Mouse (Mus musculus) midbrain, embryonic 11.5 days (tissue): ENCODE measurements around the gene Rftn1. TPM values are rescaled to one million over a fixed set of nuclear protein-coding genes. Genes with fewer than 3 reads are reported as not detected.

Experiments used
- ATAC-seq: fragments of 200-750 bp; cut with Nextera tagmentation; 2 replicates; pipeline ENCODE4 v1.8.0; 2017; ENCODE audit warnings: moderate TSS enrichment, moderate library complexity; ENCODE audit not compliant: low FRiP score
- DNase-seq: peaks from one replicate; pipeline ENCODE4 v3.0.0; 2015; ENCODE audit warnings: low spot score; ENCODE audit errors: missing footprints
- H3K27ac ChIP-seq: fragments of 300-500 bp; sonication (generic); 2 replicates; pipeline ENCODE4 v1.5.1; 2014; ENCODE audit warnings: low read depth, low read length
- H3K27me3 ChIP-seq: fragments of 300-500 bp; sonication (generic); 2 replicates; pipeline ENCODE4 v1.6.1; 2014; ENCODE audit warnings: mild to moderate bottlenecking, low read length, moderate library complexity, mixed read lengths; ENCODE audit not compliant: control insufficient read depth, insufficient read depth
- H3K36me3 ChIP-seq: fragments of 300-500 bp; sonication (generic); 2 replicates; pipeline ENCODE4 v1.6.1; 2014; ENCODE audit warnings: mild to moderate bottlenecking, low read length, moderate library complexity, mixed read lengths; ENCODE audit not compliant: control insufficient read depth, insufficient read depth
- H3K4me1 ChIP-seq: fragments of 300-500 bp; sonication (generic); 2 replicates; pipeline ENCODE4 v1.6.1; 2014; ENCODE audit warnings: low read length; ENCODE audit not compliant: control insufficient read depth, insufficient read depth
- H3K4me2 ChIP-seq: fragments of 300-500 bp; sonication (generic); 2 replicates; pipeline ENCODE4 v1.6.1; 2014; ENCODE audit warnings: mild to moderate bottlenecking, moderate library complexity
- H3K4me3 ChIP-seq: fragments of 300-500 bp; sonication (generic); 2 replicates; pipeline ENCODE4 v1.5.1; 2014; ENCODE audit warnings: low read depth, low read length
- H3K9ac ChIP-seq: fragments of 300-500 bp; sonication (generic); 2 replicates; pipeline ENCODE4 v1.6.1; 2014; ENCODE audit warnings: low read length
- H3K9me3 ChIP-seq: fragments of 300-500 bp; sonication (generic); 2 replicates; pipeline ENCODE4 v1.6.1; 2016; ENCODE audit warnings: low read length; ENCODE audit not compliant: control insufficient read depth
- WGBS: fragments of 180-500 bp; shearing (Covaris S2); extraction: QIAGEN DNeasy Blood & Tissue Kit; methylation state at CpG from one replicate; pipeline ENCODE4 v1.1.7; 2014; 5-methylcytosine and 5-hydroxymethylcytosine counted together
- polyA plus RNA-seq: library from polyadenylated mRNA; unstranded; fragments of >200 nt; fragmentation: Nextera tagmentation; extraction: Ambion mirVana; gene quantifications from 2 replicates; pipeline ENCODE4 v1.2.1, GENCODE M21; 2014

Gene Rftn1
- polyA plus RNA-seq, 1 experiment from 2014 or later = 4.3 TPM

DNA sequence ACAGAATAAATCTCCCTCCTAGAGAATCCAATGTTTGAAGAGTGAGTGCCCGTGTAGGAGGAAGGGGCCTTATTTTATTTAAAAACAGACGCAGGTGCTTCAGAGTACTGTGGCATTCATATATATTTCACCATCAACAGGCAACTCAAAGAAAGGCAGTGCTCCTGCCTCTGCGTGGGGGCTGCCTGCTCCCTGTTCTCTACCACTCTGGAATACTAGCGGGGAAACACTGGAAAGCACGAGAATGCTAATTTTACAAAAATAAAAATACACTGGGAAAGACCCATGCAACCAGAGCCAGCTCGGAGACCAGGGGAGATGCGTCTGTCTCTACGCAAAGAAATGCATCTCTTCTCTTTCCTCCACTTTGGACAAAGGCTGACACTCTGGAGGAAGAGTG is 91.1 kb downstream of the Rftn1 start:
- Histone ChIP-seq H3K4me2 (no peak overlapping the region), H3K9ac (no peak overlapping the region), H3K27me3 (no peaks in the 10 kb centered on the region), H3K9me3 (no peaks in the 10 kb centered on the region), H3K36me3 (no peaks in the 10 kb centered on the region), H3K4me3 (no peak overlapping the region), H3K4me1 (no peaks in the 10 kb centered on the region), H3K27ac (no peak overlapping the region)
- peak; percentile 61 for DNase-seq
- no peak for ATAC-seq
- WGBS = 76% methylated on average over 8 of the region's 8 CpGs

DNA sequence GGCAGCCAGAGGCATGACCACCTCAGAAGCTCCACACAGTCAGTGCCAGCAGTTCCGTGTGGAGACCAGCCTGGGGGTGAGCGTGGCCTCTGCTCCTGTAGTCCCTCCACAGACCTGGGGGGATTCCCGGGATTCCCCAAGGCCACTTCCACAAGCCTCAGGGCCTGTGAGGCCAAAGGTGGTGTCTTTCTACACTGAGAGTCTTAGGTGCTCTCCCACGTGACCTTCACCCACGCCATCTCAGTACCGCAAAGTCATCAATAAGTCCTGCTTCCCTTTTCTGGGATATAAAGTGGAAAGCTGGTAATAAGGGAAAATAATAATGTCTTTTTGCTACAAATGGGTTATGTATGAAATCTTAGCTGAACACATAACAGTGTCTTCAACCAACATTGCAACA is 92.2 kb downstream of the Rftn1 start:
- Histone ChIP-seq H3K27ac (no peak overlapping the region), H3K36me3 (no peaks in the 10 kb centered on the region), H3K4me2 (no peak overlapping the region), H3K27me3 (no peaks in the 10 kb centered on the region), H3K4me1 (no peaks in the 10 kb centered on the region), H3K9ac (no peak overlapping the region), H3K4me3 (no peak overlapping the region), H3K9me3 (no peaks in the 10 kb centered on the region)
- DNase-seq (peak; percentile 19), ATAC-seq (no peak)
- WGBS = 92% methylated on average over 6 of the region's 6 CpGs

DNA sequence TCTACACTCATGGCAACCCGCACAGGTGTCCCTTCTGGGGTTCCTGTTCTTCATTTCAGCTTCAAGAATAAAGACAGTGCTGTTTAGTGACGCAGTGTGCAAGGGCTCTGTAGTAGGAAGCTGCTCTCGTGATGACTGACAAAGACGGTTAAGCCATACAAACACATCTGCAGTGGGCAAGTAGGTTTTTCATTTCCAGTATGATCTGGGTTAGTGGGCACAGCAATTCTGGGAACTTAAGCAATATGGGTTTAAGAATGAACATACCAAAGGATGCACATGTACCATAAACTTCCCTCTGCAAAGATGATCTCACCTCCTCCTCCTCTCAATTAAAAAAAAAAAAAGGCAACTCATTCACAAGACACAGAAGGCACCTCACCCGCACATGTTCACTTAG is 92.6 kb downstream of the Rftn1 start:
- WGBS = 91% methylated on average over 5 of the region's 5 CpGs

DNA sequence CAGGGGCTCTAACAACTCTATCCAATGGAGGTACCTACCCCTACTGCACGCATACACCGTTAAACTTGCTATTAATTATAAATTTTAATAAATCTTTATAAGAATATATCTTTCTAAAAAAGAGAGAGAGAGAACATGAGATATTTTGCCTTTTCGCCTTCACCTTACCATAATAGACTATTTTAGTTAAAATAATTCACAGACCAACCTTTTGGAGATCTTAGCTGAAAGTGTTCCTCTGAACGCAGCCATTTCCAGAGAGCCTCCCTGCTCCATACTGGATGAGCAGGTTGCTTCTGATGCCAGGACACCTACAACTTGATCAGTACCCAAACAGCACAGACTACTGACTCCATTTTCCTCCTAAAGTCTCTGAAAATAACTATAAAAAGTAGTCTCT is 94.2 kb downstream of the Rftn1 start:
- Histone ChIP-seq H3K4me1 (no peaks in the 10 kb centered on the region), H3K4me2 (no peak overlapping the region), H3K9ac (no peak overlapping the region), H3K4me3 (no peak overlapping the region), H3K27me3 (no peaks in the 10 kb centered on the region), H3K27ac (no peak overlapping the region), H3K36me3 (no peaks in the 10 kb centered on the region), H3K9me3 (no peaks in the 10 kb centered on the region)
- no peak for ATAC-seq
- WGBS = 97% methylated on average over 4 of the region's 4 CpGs
- peak; percentile 65 for DNase-seq

More for the DNA sequence above, 92.6 kb downstream of the Rftn1 start:
- Histone ChIP-seq H3K36me3 (no peaks in the 10 kb centered on the region), H3K9me3 (no peaks in the 10 kb centered on the region), H3K27ac (no peak overlapping the region), H3K9ac (no peak overlapping the region), H3K27me3 (no peaks in the 10 kb centered on the region), H3K4me3 (no peak overlapping the region), H3K4me1 (no peaks in the 10 kb centered on the region), H3K4me2 (no peak overlapping the region)
- DNase-seq (no peak), ATAC-seq (no peak)

DNA sequence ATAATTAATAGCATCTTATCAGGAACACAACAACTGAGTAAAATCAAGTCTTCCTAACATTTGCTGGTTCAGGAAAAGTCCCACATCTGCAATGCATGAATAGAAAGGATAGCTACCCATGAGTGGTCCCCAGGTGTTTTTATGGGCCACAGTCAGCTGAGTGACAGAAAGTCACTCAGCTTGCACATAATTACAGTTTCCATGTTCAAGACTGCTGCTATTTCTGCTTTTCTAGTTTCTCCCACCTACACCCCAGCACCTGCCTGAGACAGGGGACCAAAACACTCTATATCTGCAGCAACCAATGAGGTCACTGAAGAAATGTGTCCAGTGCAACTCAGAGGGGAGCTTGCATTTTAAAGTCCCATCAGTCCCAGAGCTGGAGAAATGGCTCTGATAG is 95.9 kb downstream of the Rftn1 start:
- Histone ChIP-seq H3K9me3 (no peaks in the 10 kb centered on the region), H3K36me3 (no peaks in the 10 kb centered on the region), H3K27ac (no peak overlapping the region), H3K4me1 (no peaks in the 10 kb centered on the region), H3K9ac (no peak overlapping the region), H3K4me3 (no peak overlapping the region), H3K4me2 (no peak overlapping the region), H3K27me3 (no peaks in the 10 kb centered on the region)
- DNase-seq (peak; percentile 19), ATAC-seq (no peak)

DNA sequence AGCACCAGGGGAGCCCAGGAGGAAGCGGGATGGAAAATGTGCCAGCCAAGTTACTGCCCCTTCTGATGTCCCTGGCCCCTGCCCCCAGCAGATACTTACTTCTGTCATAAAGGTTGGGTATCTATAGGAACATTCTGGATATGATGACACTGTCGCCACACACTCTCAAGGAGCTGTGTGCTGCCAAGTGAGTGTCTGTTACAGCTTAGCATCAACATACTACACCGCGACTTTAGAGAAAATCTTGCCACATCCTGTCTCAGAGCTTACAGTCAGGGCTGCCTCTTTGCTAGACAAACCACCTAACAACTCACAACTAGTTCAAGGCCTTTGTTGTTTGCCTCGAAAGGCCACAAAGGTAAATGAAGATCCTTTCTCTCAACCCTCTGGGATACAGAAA is 96.4 kb downstream of the Rftn1 start:
- H3K27ac ChIP-seq = no peak overlapping the region
- H3K4me3 ChIP-seq = no peak overlapping the region
- ATAC-seq (no peak), DNase-seq (peak; percentile 69)
- no peaks in the 10 kb centered on the region for H3K27me3 ChIP-seq
- H3K4me1 ChIP-seq = no peaks in the 10 kb centered on the region
- H3K9me3 ChIP-seq = no peaks in the 10 kb centered on the region
- WGBS = 84% methylated on average over 5 of the region's 5 CpGs
- no peak overlapping the region for H3K4me2 ChIP-seq
- no peak overlapping the region for H3K9ac ChIP-seq
- no peaks in the 10 kb centered on the region for H3K36me3 ChIP-seq

DNA sequence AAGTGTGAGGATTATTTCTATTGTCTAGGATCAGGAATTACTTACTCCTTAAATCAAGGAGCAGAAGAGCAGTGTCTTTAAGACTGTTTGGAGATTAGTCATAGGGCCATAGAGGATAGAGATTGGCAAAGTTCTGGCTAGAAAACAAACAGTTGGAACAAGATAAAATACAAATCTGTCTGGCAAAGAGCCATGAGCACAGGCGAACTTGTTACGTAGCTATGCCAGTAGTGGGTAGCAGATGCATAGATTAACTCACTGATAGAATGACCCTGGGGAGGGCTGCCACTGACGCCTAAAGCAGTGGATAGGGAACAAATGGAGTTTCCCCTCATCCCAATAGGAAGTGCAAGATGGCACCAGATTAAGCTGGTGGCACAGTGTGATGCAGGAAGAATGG is 97.1 kb downstream of the Rftn1 start:
- no peaks in the 10 kb centered on the region for H3K27me3 ChIP-seq
- DNase-seq (no peak), ATAC-seq (no peak)
- no peak overlapping the region for H3K4me3 ChIP-seq
- H3K4me2 ChIP-seq = no peak overlapping the region
- H3K27ac ChIP-seq = no peak overlapping the region
- no peak overlapping the region for H3K9ac ChIP-seq
- 78% methylated on average over 3 of the region's 3 CpGs for WGBS
- no peaks in the 10 kb centered on the region for H3K4me1 ChIP-seq
- no peaks in the 10 kb centered on the region for H3K36me3 ChIP-seq
- H3K9me3 ChIP-seq = no peaks in the 10 kb centered on the region

DNA sequence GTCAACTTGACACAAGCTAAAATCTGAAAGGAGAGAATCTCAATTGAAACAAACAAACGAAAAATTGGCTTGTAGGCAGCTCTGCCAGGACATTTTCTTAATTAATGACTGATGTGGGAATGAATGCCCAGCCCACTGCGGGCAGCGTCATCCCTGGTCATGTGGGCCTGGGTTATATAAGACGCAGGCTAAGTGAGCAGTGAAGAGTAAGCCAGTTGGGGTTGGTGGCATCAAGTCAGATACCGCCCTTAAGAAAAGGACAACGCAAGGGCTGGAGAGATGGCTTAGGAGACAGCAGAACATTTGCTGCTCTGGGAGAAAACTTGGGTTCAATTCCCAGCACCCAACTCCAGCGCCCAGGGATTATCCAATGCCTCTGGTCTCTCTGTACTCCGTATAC is 97.6 kb downstream of the Rftn1 start:
- no peak for DNase-seq
- H3K27me3 ChIP-seq = no peaks in the 10 kb centered on the region
- no peak overlapping the region for H3K27ac ChIP-seq
- no peaks in the 10 kb centered on the region for H3K4me1 ChIP-seq
- no peak for ATAC-seq
- H3K4me2 ChIP-seq = no peak overlapping the region
- H3K36me3 ChIP-seq = no peaks in the 10 kb centered on the region
- 92% methylated on average over 8 of the region's 8 CpGs for WGBS
- H3K9ac ChIP-seq = no peak overlapping the region
- no peak overlapping the region for H3K4me3 ChIP-seq
- no peaks in the 10 kb centered on the region for H3K9me3 ChIP-seq

DNA sequence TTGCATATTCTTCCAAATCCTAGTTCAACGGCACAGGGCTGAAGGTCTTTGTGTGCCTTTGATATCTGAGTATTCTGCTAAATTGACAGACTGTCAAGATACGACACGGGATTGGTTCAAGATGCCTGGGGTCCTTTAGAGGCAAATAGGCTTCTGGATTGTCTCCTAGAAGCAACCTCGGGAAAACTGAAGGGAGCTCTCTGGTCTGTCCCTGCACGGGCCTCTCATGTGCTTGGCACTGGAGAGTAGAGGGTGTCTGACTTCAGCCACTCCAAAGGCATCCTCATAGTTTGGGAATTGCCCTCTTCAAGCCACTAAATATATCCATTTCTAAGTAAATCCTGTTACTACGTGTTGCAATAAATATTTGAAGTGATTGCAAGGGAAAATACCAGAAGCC is 98.6 kb downstream of the Rftn1 start:
- no peaks in the 10 kb centered on the region for H3K36me3 ChIP-seq
- DNase-seq = peak; percentile 73
- H3K9ac ChIP-seq = no peak overlapping the region
- H3K4me2 ChIP-seq = no peak overlapping the region
- H3K27me3 ChIP-seq = no peaks in the 10 kb centered on the region
- H3K27ac ChIP-seq = no peak overlapping the region
- H3K4me1 ChIP-seq = no peaks in the 10 kb centered on the region
- ATAC-seq = no peak
- H3K4me3 ChIP-seq = no peak overlapping the region
- no peaks in the 10 kb centered on the region for H3K9me3 ChIP-seq
- WGBS = 69% methylated on average over 6 of the region's 6 CpGs

DNA sequence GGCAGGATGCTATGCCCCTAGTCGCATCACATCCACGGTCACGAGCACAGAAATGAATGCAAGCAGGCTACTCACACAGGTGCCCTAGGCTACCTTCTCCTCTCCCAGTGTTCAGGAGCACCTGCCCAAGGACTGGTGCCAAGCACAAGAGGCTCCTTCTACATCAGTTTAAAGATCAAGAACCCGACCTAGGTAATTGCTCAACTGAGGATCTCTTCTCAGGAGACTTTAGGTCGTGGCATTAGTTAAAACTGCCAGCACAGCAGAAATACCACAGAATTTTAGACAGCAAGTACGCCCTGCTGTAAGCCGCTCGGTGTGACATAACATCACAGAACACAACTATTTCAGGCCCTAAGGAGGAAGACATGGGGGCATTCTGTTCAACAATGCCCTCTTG is 100.7 kb downstream of the Rftn1 start:
- 87% methylated on average over 8 of the region's 8 CpGs for WGBS
- no peak overlapping the region for H3K9ac ChIP-seq
- ATAC-seq = no peak

More for the DNA sequence above, 100.7 kb downstream of the Rftn1 start:
- Histone ChIP-seq H3K27ac (no peak overlapping the region), H3K4me3 (no peak overlapping the region), H3K36me3 (no peaks in the 10 kb centered on the region), H3K4me1 (no peaks in the 10 kb centered on the region), H3K27me3 (no peaks in the 10 kb centered on the region), H3K9me3 (no peaks in the 10 kb centered on the region), H3K4me2 (no peak overlapping the region)
- DNase-seq = peak; percentile 68
